Mouse (Mus musculus) neural tube, embryonic 12.5 days (tissue): ENCODE data around the gene Babam2. TPM values are rescaled to one million over a fixed set of nuclear protein-coding genes. Genes with fewer than 3 reads are reported as not detected.

Experiments used
- ATAC-seq: fragments of 200-750 bp; cut with Nextera tagmentation; 2 replicates; pipeline ENCODE4 v1.8.0; 2017; ENCODE audit warnings: low read depth, mild to moderate bottlenecking, moderate TSS enrichment, moderate library complexity; ENCODE audit not compliant: low FRiP score
- H3K27ac ChIP-seq: fragments of 300-500 bp; sonication (generic); 2 replicates; pipeline ENCODE4 v1.5.1; 2016
- H3K27me3 ChIP-seq: fragments of 300-500 bp; sonication (generic); replicated peaks from 2 replicates; pipeline ENCODE4 v1.6.1; 2016; ENCODE audit warnings: mild to moderate bottlenecking
- H3K36me3 ChIP-seq: fragments of 300-500 bp; sonication (generic); 2 replicates; pipeline ENCODE4 v1.6.1; 2016; ENCODE audit warnings: mild to moderate bottlenecking
- H3K4me1 ChIP-seq: fragments of 300-500 bp; sonication (generic); 2 replicates; pipeline ENCODE4 v1.6.1; 2016
- H3K4me2 ChIP-seq: fragments of 300-500 bp; sonication (generic); replicated peaks from 2 replicates; pipeline ENCODE4 v1.6.1; 2016; ENCODE audit warnings: mild to moderate bottlenecking
- H3K4me3 ChIP-seq: fragments of 300-500 bp; sonication (generic); 2 replicates; pipeline ENCODE4 v1.5.1; 2016
- H3K9ac ChIP-seq: fragments of 300-500 bp; sonication (generic); 2 replicates; pipeline ENCODE4 v1.6.1; 2016; ENCODE audit warnings: mild to moderate bottlenecking
- H3K9me3 ChIP-seq: fragments of 300-500 bp; sonication (generic); 2 replicates; pipeline ENCODE4 v1.6.1; 2016; ENCODE audit warnings: mild to moderate bottlenecking
- WGBS: fragments of 180-500 bp; shearing (Covaris S2); methylation state at CpG from one replicate; pipeline ENCODE4 v1.1.7; 2016; 5-methylcytosine and 5-hydroxymethylcytosine counted together
- microRNA-seq: library from miRNA; unstranded; fragments of <30 nt; microRNA quantifications from one replicate; pipeline ENCODE4, GENCODE M21; 2017
- polyA plus RNA-seq: library from polyadenylated mRNA; unstranded; fragments of >200 nt; fragmentation: Nextera tagmentation; extraction: Ambion mirVana; gene quantifications from 2 replicates; pipeline ENCODE4 v1.2.1, GENCODE M21; 2016

Gene Babam2
- polyA plus RNA-seq, 1 experiment from 2014 or later, result 36.0 TPM

DNA sequence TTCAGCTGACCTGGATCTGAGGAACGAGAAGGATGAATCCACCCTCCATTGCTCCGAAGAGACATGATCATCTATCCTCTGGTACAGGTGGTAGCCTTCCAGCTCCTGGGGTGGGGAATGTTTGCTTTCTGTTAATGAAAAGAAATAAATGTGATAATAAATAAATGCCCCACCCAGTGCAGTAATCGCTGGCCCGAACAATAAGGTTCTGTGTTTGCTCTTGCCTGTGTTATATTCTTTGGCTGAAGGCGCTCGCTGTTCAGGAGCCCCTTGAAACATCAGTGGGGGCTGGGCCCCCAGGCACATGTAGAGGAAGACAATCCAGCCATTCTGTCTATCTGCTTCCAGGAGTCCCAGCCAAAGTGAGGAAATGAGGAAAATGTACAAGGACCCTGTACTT, 427.5 kb downstream of the Babam2 start:
- Histone ChIP-seq H3K9me3 (no peaks in the 10 kb centered on the region), H3K36me3 (no peaks in the 10 kb centered on the region), H3K4me3 (no peak overlapping the region), H3K4me1 (no peaks in the 10 kb centered on the region), H3K27me3 (0 out of 2 replicates have a peak, but pooled peaks cover 5% of the 10 kb centered on the region), H3K27ac (no peak overlapping the region), H3K4me2 (no peak overlapping the region), H3K9ac (no peak overlapping the region)
- WGBS, result 75% methylated on average over 6 of the region's 6 CpGs
- ATAC-seq, result no peak

DNA sequence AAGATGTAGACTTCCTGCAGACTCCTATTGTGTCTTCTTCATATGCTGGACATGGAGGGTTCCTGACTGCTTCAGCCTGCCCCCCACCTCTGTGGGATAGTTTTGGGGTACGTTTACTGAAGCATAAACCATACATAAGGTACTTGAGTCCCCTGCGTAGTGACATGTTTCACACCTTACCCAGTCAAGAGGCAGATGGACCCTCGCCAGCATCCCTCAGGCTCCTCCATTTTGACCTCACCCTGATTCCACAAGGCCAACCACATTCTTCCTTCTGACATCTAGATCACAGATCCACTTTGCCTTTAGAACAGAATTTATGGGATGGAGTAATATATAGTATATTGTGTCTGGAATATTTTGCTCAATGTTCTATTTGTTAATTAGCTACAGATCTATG, 429.7 kb downstream of the Babam2 start:
- Histone ChIP-seq H3K4me1 (no peaks in the 10 kb centered on the region), H3K4me3 (no peak overlapping the region), H3K9me3 (no peaks in the 10 kb centered on the region), H3K36me3 (no peaks in the 10 kb centered on the region), H3K27ac (no peak overlapping the region), H3K4me2 (no peak overlapping the region), H3K9ac (no peak overlapping the region), H3K27me3 (peaks cover 23% of the 10 kb centered on the region)
- ATAC-seq, result no peak
- 63% methylated on average over 3 of the region's 3 CpGs for WGBS

DNA sequence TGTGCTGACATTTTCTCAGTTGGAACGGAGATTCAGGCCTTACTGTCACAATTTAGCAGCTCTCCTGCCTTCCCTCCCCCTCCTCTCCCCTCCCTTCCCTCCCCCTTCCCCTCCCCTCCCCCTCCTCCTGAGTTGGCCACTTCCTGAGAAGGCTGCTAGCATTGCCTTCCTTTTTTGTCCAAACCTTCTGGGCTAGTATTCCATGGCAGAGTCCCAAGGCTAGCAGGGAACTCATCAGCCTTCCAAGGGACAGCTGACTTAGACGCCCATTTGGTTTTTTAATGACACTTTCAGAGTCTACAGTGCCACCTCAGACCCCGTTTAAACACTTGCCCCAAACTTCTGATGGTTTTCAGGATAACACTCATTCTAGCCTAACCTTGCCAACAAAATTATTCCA, 430.4 kb downstream of the Babam2 start:
- Histone ChIP-seq H3K9me3 (no peaks in the 10 kb centered on the region), H3K4me2 (no peak overlapping the region), H3K27me3 (peaks cover 30% of the 10 kb centered on the region), H3K4me3 (no peak overlapping the region), H3K9ac (no peak overlapping the region), H3K27ac (no peak overlapping the region), H3K36me3 (no peaks in the 10 kb centered on the region), H3K4me1 (peaks cover 4% of the 10 kb centered on the region; the same call in 1 of the 2 replicates)
- 58% methylated on average over 3 of the region's 3 CpGs for WGBS
- ATAC-seq, result no peak

DNA sequence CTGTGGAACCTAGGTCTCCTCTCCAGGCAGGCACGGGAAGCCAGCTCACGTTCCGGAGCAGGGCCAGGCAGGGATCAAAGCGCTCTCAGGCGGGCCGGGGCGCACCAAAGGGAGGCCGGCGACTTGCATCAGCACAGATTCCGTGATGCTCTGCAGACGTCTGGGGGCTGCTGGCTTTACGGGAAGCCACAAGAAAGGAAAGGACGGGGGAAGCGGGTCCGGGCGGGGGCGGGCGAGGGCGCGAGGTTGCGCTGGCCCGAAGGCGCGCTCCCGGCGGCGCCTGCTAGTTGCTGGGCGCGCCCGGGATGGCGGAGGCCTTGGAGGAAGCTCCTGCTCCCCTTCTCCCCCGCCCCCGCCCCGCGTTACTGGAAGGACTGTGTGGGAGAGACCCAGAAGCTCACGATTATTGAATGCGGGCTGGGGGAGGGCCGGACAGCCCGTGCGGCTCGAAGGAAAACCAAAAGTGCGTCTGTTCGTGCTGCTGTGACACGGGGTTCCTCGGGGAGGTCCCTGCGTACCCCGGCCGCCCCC, 435.6 kb downstream of the Babam2 start:
- Histone ChIP-seq H3K9me3 (no peaks in the 10 kb centered on the region), H3K4me2 (peak overlapping the region; percentile 91), H3K27ac (no peak overlapping the region), H3K9ac (peak overlapping the region; percentile 61), H3K36me3 (no peaks in the 10 kb centered on the region), H3K4me3 (peak overlapping the region; percentile 55), H3K4me1 (peaks cover 19% of the 10 kb centered on the region), H3K27me3 (peaks cover 69% of the 10 kb centered on the region)
- WGBS, result under 1% methylated on average over 48 of the region's 48 CpGs
- peak; percentile 26; the same call in 1 of the 2 replicates for ATAC-seq

DNA sequence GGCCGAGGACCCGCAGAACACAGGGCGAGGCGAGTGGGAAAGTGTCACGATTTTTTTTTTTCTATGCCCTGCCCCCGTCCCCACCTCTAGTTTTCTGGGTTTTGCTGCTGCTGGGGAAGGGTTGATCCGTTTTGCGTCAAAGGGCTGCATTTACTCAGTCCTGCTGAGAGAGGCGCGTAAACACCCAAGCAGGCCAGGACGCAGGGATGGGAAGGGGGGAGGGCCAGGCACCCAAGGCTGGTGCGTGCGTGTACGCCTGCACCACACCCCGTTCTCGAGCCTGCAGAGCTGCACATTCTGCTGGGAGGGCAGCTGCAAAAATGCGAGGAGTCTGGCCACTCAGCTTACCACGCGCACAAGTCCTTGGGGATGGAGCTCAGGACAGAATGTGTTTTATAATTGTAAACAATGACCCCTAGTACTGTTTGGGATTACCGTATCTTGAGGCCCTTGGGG, 436.1 kb downstream of the Babam2 start:
- Histone ChIP-seq H3K4me3 (peak overlapping the region; percentile 55), H3K4me2 (peak overlapping the region; percentile 91), H3K36me3 (no peaks in the 10 kb centered on the region), H3K27me3 (peaks cover 74% of the 10 kb centered on the region), H3K9ac (peak overlapping the region; percentile 61), H3K27ac (no peak overlapping the region), H3K9me3 (no peaks in the 10 kb centered on the region), H3K4me1 (peaks cover 19% of the 10 kb centered on the region)
- ATAC-seq, result no peak
- under 1% methylated on average over 20 of the region's 20 CpGs for whole genome bisulfite sequencing

DNA sequence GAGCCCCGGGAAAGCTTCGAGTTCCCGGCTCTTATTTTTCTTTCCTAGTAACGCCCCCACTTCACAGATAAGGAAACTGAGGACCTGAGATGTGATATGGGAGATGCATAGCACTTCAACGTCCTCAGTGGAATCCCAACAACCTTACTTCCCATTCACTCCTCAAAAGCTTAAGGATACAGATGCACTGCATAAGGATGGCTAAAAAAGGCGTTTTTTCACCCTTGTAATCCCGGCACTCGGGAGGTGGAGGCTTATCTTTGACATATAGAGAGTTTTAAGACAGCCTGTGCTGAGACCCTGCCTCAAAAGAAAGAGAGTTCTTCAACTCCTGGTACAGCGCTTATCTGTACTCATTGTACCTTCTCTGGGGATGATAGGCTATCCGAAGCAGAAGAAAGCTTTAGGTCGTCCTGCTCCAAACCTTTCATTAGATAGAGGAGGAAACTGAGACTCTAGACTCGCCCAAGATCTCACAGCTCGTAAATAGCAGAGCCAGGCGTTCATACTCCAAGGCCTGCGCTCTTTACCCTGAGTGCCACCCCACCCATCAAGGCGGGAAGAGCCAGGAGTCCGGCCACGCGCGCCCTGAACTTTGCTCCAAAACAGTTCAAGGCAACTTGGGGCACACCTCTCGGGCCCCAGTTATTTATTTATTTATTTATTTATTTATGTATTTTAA, 436.7 kb downstream of the Babam2 start:
- H3K27ac ChIP-seq, result no peak overlapping the region
- H3K4me2 ChIP-seq, result peak overlapping the region; percentile 91
- H3K36me3 ChIP-seq, result no peaks in the 10 kb centered on the region
- no peaks in the 10 kb centered on the region for H3K9me3 ChIP-seq
- peaks cover 19% of the 10 kb centered on the region for H3K4me1 ChIP-seq
- ATAC-seq, result no peak
- peak overlapping the region; percentile 55 for H3K4me3 ChIP-seq
- H3K27me3 ChIP-seq, result peaks cover 77% of the 10 kb centered on the region
- 4% methylated on average over 21 of the region's 21 CpGs for WGBS
- no peak overlapping the region for H3K9ac ChIP-seq

Small RNA genes within 50 kb of the gene (microRNA-seq; reads per million reads assigned to microRNA genes)
- gene Mir3473e, result not detected

Other genes with a start within 250 kb of the Babam2 start
- gene Zfp512, start 245.3 kb upstream of the Babam2 start, polyA plus RNA-seq, result 97.1 and 100 TPM in 2 replicates
- gene 4930548H24Rik, start 211.9 kb upstream of the Babam2 start, polyA plus RNA-seq, result not detected in 2 replicates
- gene Gpn1, start 202.9 kb upstream of the Babam2 start, polyA plus RNA-seq, result 73.2 and 76.3 TPM in 2 replicates
- gene Slc4a1ap, start 170.7 kb upstream of the Babam2 start, polyA plus RNA-seq, result 36.5 and 40.7 TPM in 2 replicates
- gene Supt7l, start 169.9 kb upstream of the Babam2 start, polyA plus RNA-seq, result 29.5 and 30.8 TPM in 2 replicates
- gene Mrpl33, start 100.7 kb upstream of the Babam2 start, polyA plus RNA-seq, result 197 and 201 TPM in 2 replicates
- 1.6 and 2.2 TPM in 2 replicates for gene Rbks, start 57 bp upstream of the Babam2 start, polyA plus RNA-seq